Mouse (Mus musculus): ENCODE measurements around the gene Blvra. TPM values are rescaled to one million over a fixed set of nuclear protein-coding genes. Genes with fewer than 3 reads are reported as not detected.

Gene Blvra
- total and polyA plus RNA-seq, 3 experiments, result 3.1 to 30.6 (median 18.3) TPM

DNA sequence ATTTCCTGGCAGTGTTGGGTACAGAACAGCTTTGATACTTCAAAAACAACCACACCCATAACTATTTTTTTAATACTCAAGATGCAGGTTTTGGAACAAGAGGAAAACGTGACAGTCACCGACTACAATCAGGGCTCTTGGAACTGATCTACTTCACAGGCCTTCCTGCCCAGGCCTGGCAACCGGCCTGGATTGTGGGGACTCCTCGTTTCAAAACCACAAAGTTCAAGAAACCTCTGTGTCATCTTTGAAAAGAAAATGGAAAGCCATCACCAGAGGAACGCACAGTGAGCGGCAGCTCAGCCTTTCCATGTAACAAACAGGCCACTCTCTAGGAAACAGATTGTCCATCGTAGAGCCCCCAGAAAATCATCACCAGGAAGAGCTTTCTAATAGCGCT lies 68.6 kb downstream of the Blvra start:
- peaks cover 3% of the 10 kb centered on the region for H3K9me3 ChIP-seq (replicated peaks)
- no peak for TF ChIP-seq TAL1 (conservative IDR thresholded peaks at IDR 0.05; ENCODE audit: low read depth, low read length)
- no peak for TF ChIP-seq POLR2AphosphoS5 (IDR thresholded peaks at IDR 0.05; ENCODE audit: insufficient replicate concordance, low read depth, low read length)
- no peak for TF ChIP-seq CTCF (IDR thresholded peaks at IDR 0.05; ENCODE audit: low read depth, low read length)
- no peak for TF ChIP-seq GATA2 (IDR thresholded peaks at IDR 0.05; ENCODE audit: borderline replicate concordance, low read depth, low read length)
- TF ChIP-seq GATA1 (IDR thresholded peaks at IDR 0.05; ENCODE audit: borderline replicate concordance, low read length), result no peak
- no peak overlapping the region for H3K4me3 ChIP-seq (ENCODE audit: low read depth, low read length)
- no peak for ATAC-seq (ENCODE audit: extremely low read depth, insufficient number of reproducible peaks, low FRiP score, poor library complexity, severe bottlenecking)
- H3K27me3 ChIP-seq (ENCODE audit: insufficient read depth, low read length), result no peaks in the 10 kb centered on the region
- peaks cover 51% of the 10 kb centered on the region for H3K36me3 ChIP-seq (replicated peaks)
- DNase-seq (ENCODE audit: low spot score), result no peak
- H3K4me1 ChIP-seq (ENCODE audit: insufficient read depth, low read depth, low read length), result peaks cover 85% of the 10 kb centered on the region

DNA sequence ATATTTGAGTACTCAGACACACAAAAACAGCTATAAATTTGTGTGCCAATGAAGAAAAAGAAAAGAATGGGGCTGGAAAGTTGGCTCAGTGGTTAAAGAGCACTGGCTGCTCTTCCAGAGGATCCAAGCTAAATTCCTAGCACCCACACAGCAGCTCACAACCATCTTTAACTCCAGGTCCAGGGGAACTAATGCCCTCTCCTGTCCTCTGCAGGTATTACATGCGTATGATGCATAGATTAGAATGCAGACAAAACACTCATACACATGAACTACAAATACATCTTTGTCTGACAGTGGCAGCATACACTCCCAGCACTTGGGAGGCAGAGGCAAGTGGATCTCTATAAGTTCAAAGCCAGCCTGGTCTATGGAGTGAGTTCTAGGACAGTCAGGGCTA lies 69.1 kb downstream of the Blvra start:
- no peak for ATAC-seq (ENCODE audit: extremely low read depth, insufficient number of reproducible peaks, low FRiP score, poor library complexity, severe bottlenecking)
- TF ChIP-seq POLR2AphosphoS5 (IDR thresholded peaks at IDR 0.05; ENCODE audit: insufficient replicate concordance, low read depth, low read length), result no peak
- TF ChIP-seq GATA2 (IDR thresholded peaks at IDR 0.05; ENCODE audit: borderline replicate concordance, low read depth, low read length), result no peak
- TF ChIP-seq GATA1 (IDR thresholded peaks at IDR 0.05; ENCODE audit: borderline replicate concordance, low read length), result no peak
- TF ChIP-seq TAL1 (conservative IDR thresholded peaks at IDR 0.05; ENCODE audit: low read depth, low read length), result no peak
- 0 out of 2 replicates have a peak, but pooled peaks have one; percentile 16 for TF ChIP-seq CTCF (IDR thresholded peaks at IDR 0.05; ENCODE audit: low read depth, low read length)
- no peak overlapping the region for H3K4me3 ChIP-seq (ENCODE audit: low read depth, low read length)
- peaks cover 86% of the 10 kb centered on the region for H3K4me1 ChIP-seq (ENCODE audit: insufficient read depth, low read depth, low read length)
- H3K36me3 ChIP-seq (replicated peaks), result peaks cover 51% of the 10 kb centered on the region
- H3K27me3 ChIP-seq (ENCODE audit: insufficient read depth, low read length), result no peaks in the 10 kb centered on the region
- no peak for DNase-seq (ENCODE audit: low spot score)
- peaks cover 3% of the 10 kb centered on the region for H3K9me3 ChIP-seq (replicated peaks)

DNA sequence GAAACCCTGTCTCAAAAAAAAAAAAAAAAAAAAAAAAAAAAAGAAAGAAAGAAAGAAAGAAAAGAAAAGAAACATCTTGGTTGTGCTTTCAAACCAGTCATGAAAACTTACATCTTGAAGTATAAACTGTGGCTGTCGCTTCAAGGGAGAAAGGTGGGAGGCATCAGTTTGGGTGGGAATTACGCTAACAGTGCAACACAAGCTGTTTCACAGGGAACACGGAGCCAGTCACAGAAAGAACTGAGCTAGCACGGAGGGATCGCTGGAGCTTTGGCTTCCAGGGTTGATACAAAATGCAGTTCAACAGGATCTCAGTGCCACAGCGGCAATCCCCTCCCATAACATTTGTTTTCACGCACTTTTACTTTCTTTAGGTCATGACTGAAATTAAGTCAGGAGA lies 69.5 kb downstream of the Blvra start:
- Histone ChIP-seq H3K4me3 (ENCODE audit: low read depth, low read length) (no peak overlapping the region), H3K4me1 (ENCODE audit: insufficient read depth, low read depth, low read length) (peaks cover 86% of the 10 kb centered on the region), H3K9me3 (replicated peaks) (peaks cover 3% of the 10 kb centered on the region), H3K27me3 (ENCODE audit: insufficient read depth, low read length) (no peaks in the 10 kb centered on the region), H3K36me3 (replicated peaks) (peaks cover 51% of the 10 kb centered on the region)
- no peak for TF ChIP-seq TAL1 (conservative IDR thresholded peaks at IDR 0.05; ENCODE audit: low read depth, low read length)
- no peak for TF ChIP-seq GATA1 (IDR thresholded peaks at IDR 0.05; ENCODE audit: borderline replicate concordance, low read length)
- no peak for TF ChIP-seq POLR2AphosphoS5 (IDR thresholded peaks at IDR 0.05; ENCODE audit: insufficient replicate concordance, low read depth, low read length)
- TF ChIP-seq CTCF (IDR thresholded peaks at IDR 0.05; ENCODE audit: low read depth, low read length), result no peak
- TF ChIP-seq GATA2 (IDR thresholded peaks at IDR 0.05; ENCODE audit: borderline replicate concordance, low read depth, low read length), result no peak
- DNase-seq (ENCODE audit: low spot score) (no peak), ATAC-seq (ENCODE audit: extremely low read depth, insufficient number of reproducible peaks, low FRiP score, poor library complexity, severe bottlenecking) (no peak)

DNA sequence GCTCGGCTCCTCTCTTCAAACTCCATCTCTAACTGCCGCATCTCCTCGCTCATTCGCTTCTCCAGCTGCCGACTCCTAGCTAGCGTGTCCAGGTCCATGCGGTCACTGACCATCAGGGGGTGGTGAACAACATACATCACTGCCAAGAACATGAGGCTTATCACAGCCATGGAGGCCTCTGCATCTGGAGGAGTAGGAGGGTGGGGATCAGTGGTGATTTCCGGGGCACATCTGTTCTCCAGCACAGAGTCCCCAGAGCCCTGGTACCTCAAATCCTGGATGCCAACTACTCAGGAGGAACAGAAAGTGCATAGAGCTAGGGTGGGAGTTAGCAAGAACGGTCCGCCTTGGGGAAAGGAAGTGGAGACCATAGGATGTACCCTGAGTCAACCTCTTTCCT lies 71.6 kb downstream of the Blvra start:
- H3K9me3 ChIP-seq (replicated peaks), result peaks cover 3% of the 10 kb centered on the region
- peak overlapping the region; percentile 78 for H3K4me3 ChIP-seq (ENCODE audit: low read depth, low read length)
- H3K4me1 ChIP-seq (ENCODE audit: insufficient read depth, low read depth, low read length), result peaks cover 89% of the 10 kb centered on the region
- ATAC-seq (ENCODE audit: extremely low read depth, insufficient number of reproducible peaks, low FRiP score, poor library complexity, severe bottlenecking) (no peak), DNase-seq (ENCODE audit: low spot score) (peak; percentile 23)
- peaks cover 49% of the 10 kb centered on the region for H3K36me3 ChIP-seq (replicated peaks)
- TF ChIP-seq CTCF (IDR thresholded peaks at IDR 0.05; ENCODE audit: low read depth, low read length) (no peak), POLR2AphosphoS5 (IDR thresholded peaks at IDR 0.05; ENCODE audit: insufficient replicate concordance, low read depth, low read length) (no peak)
- H3K27me3 ChIP-seq (ENCODE audit: insufficient read depth, low read length), result no peaks in the 10 kb centered on the region

DNA sequence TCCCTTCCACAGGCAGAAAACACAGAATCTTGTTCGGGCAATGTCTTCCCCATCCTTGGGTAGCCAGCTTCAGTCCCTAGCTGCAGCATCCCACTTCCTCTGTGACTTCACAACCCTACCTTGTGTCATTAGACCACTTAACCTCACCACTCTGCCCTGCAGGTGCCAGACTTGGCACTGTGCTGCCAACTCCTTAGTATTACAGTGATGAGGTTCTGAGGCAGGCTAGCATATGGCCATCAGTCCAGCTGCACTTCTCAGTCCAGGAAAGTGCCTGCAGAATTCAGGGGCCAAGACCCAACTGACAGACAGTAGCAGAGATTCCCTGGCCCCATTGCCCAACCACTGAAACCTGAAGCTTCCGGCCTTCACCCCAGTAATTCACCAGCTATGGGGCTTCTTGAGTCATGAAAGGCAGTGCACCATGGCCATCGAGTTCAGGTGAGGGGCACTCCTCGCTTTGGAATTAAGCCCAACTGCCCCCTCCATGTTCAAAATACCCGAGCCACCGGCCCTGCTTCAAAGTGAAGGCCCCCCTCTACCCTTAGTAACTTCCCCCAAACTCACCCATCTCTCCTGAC lies 72.2 kb downstream of the Blvra start:
- H3K27me3 ChIP-seq (ENCODE audit: insufficient read depth, low read length), result no peaks in the 10 kb centered on the region
- H3K4me1 ChIP-seq (ENCODE audit: insufficient read depth, low read depth, low read length), result peaks cover 83% of the 10 kb centered on the region
- H3K36me3 ChIP-seq (replicated peaks), result peaks cover 49% of the 10 kb centered on the region
- DNase-seq (ENCODE audit: low spot score) (no peak), ATAC-seq (ENCODE audit: extremely low read depth, insufficient number of reproducible peaks, low FRiP score, poor library complexity, severe bottlenecking) (no peak)
- TF ChIP-seq POLR2AphosphoS5 (IDR thresholded peaks at IDR 0.05; ENCODE audit: insufficient replicate concordance, low read depth, low read length), result no peak
- no peak for TF ChIP-seq TAL1 (conservative IDR thresholded peaks at IDR 0.05; ENCODE audit: low read depth, low read length)
- H3K9me3 ChIP-seq (replicated peaks), result peaks cover 3% of the 10 kb centered on the region
- peak overlapping the region; percentile 78 for H3K4me3 ChIP-seq (ENCODE audit: low read depth, low read length)

DNA sequence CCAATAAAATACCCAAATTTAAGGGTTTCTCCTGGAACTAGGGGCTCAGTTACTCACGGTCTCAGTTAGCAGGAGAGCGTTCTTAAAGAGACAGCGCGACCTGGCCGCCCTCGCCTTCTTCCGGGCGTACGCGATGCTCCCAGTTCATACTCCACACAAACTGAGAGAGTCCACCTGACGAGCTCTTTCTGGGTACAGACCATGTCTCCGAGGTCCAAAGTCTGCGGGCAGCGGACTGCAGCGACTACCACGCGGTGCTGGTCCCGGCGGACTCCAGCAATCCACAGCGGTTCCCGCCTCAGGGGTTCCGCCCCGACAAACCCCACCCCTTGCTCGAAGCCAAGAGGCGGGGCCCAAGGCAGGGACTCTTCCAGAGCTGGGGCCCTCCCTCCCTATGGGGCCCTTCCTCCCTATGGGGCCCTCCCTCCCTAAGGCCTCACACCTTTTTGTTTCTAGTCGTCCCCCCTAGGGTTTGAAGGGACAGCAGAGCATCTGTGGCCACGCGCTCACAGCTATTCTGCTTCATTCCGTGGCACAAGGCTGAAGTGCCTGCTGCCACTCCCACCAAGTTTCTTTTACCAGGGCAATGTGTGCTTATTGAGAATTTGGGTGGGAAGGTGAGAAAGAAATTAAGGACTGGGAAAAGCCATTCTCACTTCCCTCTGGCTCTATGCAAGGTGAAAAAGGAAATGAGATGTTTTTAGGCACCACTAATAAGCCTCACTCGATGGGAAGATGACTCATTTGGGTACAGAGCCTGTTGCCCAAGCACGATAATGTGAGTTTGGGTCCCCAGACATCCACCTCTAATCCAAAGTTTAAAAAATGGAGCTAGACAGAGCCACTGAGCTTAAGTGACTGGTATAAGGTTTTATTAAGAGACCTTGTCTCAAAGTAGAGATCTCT lies 72.9 kb downstream of the Blvra start, which contains the start of gene Itpripl1:
Gene Itpripl1 (minus strand): TSS at position 285 of the 906 bp plus-strand sequence.
- Histone ChIP-seq H3K4me3 (ENCODE audit: low read depth, low read length) (peak within 1 kb of the TSS; percentile 78), H3K36me3 (replicated peaks) (peaks cover 42% of the 10 kb centered on the region), H3K27me3 (ENCODE audit: insufficient read depth, low read length) (no peaks in the 10 kb centered on the region), H3K9me3 (replicated peaks) (peaks cover 3% of the 10 kb centered on the region), H3K4me1 (ENCODE audit: insufficient read depth, low read depth, low read length) (peaks cover 75% of the 10 kb centered on the region)
- DNase-seq (ENCODE audit: low spot score), result peak; percentile 84
- peak; percentile 90 for ATAC-seq (ENCODE audit: extremely low read depth, insufficient number of reproducible peaks, low FRiP score, poor library complexity, severe bottlenecking)
- no peak for TF ChIP-seq CTCF (IDR thresholded peaks at IDR 0.05; ENCODE audit: low read depth, low read length)
- no peak for TF ChIP-seq GATA2 (IDR thresholded peaks at IDR 0.05; ENCODE audit: borderline replicate concordance, low read depth, low read length)
- no peak for TF ChIP-seq POLR2AphosphoS5 (IDR thresholded peaks at IDR 0.05; ENCODE audit: insufficient replicate concordance, low read depth, low read length)
- no peak for TF ChIP-seq GATA1 (IDR thresholded peaks at IDR 0.05; ENCODE audit: borderline replicate concordance, low read length)
- TF ChIP-seq TAL1 (conservative IDR thresholded peaks at IDR 0.05; ENCODE audit: low read depth, low read length), result no peak
